Mouse (Mus musculus): Measurements from ENCODE around the gene Arhgap35. TPM values are rescaled to one million over a fixed set of nuclear protein-coding genes. Genes with fewer than 3 reads are reported as not detected.

The Arhgap35 gene
- polyA plus RNA-seq, 1 experiment from 2014 or later, result 29.6 TPM

DNA sequence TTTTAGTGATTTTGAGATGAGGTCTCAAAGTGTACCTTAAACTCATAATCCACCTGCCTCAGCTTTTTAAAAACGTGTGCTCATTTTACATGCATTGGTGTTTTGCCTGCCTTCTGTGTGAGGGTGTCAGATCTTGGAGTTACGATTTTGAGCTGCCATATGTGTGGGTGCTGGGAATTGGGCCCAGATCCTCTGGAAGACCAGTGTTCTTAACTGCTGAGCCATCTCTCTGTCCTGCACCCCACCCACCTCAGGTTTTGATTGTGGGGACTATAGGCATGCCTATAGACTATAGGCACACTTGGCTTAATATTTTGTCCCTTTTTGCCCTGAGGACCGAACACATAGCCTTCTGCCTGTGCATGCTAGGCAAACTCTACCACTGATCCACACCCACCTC lies 122.6 kb downstream of the Arhgap35 start:
- Histone ChIP-seq H3K27ac (ENCODE audit: low read depth, low read length) (no peak overlapping the region), H3K9ac (ENCODE audit: low read length) (no peak overlapping the region), H3K4me1 (ENCODE audit: control insufficient read depth, insufficient read depth, low read length) (no peaks in the 10 kb centered on the region), H3K27me3 (replicated peaks; ENCODE audit: control insufficient read depth, insufficient read depth, low read length) (no peaks in the 10 kb centered on the region), H3K9me3 (replicated peaks; ENCODE audit: control insufficient read depth, low read length) (no peaks in the 10 kb centered on the region), H3K4me3 (ENCODE audit: low read depth, low read length) (no peak overlapping the region), H3K36me3 (ENCODE audit: control insufficient read depth, insufficient read depth, low read length) (peaks cover 26% of the 10 kb centered on the region), H3K4me2 (ENCODE audit: low read length) (no peak overlapping the region)
- peak; percentile 29 for ATAC-seq
- no peak for DNase-seq (ENCODE audit: low spot score)
- 60% methylated on average over 3 of the region's 3 CpGs for WGBS

DNA sequence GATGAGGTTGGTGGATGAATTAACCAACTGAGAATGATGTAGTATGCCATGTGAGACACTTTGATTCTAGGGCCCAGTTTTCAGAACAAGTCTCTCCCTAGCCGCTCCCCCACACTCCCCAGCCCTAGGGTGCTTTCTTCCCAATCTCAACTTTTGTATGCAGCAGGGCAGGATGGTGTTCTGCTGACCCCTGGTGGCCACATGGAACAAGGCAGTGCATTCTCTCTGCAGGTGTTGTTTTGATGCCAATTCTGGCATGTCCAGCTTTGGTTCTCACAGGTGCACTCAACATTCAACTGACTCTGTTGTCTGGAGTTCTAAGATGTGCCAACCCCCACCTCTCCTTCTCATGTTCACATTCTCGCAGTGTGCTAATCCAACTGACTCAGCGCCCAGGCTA lies 123.0 kb downstream of the Arhgap35 start:
- DNase-seq (ENCODE audit: low spot score), result peak; percentile 75

DNA sequence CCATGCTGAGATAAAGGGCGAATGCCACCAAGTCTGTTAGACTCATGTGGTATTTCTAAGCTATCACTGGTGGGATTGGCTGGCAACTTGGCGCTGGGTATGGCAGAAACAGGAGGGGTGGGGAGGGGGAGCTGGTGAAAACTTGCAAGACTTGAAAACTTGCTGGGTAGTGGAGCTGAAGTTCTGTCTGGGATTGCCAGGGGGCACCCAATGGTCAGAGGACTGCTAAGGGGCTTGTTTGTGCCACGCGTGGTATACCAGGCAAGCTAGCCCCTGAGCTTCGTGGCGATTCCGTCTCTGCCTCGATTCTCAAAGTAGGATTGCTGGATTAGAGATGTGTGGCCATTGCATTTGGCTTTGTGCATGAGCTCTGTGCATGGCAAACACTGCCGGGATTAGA lies 124.8 kb downstream of the Arhgap35 start:
- Histone ChIP-seq H3K4me2 (ENCODE audit: low read length) (no peak overlapping the region), H3K36me3 (ENCODE audit: control insufficient read depth, insufficient read depth, low read length) (peaks cover 4% of the 10 kb centered on the region; the same call in 1 of the 2 replicates), H3K4me1 (ENCODE audit: control insufficient read depth, insufficient read depth, low read length) (no peaks in the 10 kb centered on the region), H3K27me3 (replicated peaks; ENCODE audit: control insufficient read depth, insufficient read depth, low read length) (no peaks in the 10 kb centered on the region), H3K27ac (ENCODE audit: low read depth, low read length) (no peak overlapping the region), H3K9ac (ENCODE audit: low read length) (no peak overlapping the region), H3K4me3 (ENCODE audit: low read depth, low read length) (no peak overlapping the region), H3K9me3 (replicated peaks; ENCODE audit: control insufficient read depth, low read length) (no peaks in the 10 kb centered on the region)
- ATAC-seq, result no peak
- DNase-seq (ENCODE audit: low spot score), result no peak
- WGBS, result 85% methylated on average over 9 of the region's 9 CpGs

More for the DNA sequence above, 123.0 kb downstream of the Arhgap35 start:
- H3K4me2 ChIP-seq (ENCODE audit: low read length), result no peak overlapping the region
- H3K9me3 ChIP-seq (replicated peaks; ENCODE audit: control insufficient read depth, low read length), result no peaks in the 10 kb centered on the region
- peak; percentile 65 for ATAC-seq
- H3K4me1 ChIP-seq (ENCODE audit: control insufficient read depth, insufficient read depth, low read length), result no peaks in the 10 kb centered on the region
- H3K36me3 ChIP-seq (ENCODE audit: control insufficient read depth, insufficient read depth, low read length), result peaks cover 21% of the 10 kb centered on the region
- H3K4me3 ChIP-seq (ENCODE audit: low read depth, low read length), result no peak overlapping the region
- H3K27ac ChIP-seq (ENCODE audit: low read depth, low read length), result no peak overlapping the region
- H3K27me3 ChIP-seq (replicated peaks; ENCODE audit: control insufficient read depth, insufficient read depth, low read length), result no peaks in the 10 kb centered on the region
- WGBS, result 34% methylated on average over 3 of the region's 3 CpGs
- no peak overlapping the region for H3K9ac ChIP-seq (ENCODE audit: low read length)

DNA sequence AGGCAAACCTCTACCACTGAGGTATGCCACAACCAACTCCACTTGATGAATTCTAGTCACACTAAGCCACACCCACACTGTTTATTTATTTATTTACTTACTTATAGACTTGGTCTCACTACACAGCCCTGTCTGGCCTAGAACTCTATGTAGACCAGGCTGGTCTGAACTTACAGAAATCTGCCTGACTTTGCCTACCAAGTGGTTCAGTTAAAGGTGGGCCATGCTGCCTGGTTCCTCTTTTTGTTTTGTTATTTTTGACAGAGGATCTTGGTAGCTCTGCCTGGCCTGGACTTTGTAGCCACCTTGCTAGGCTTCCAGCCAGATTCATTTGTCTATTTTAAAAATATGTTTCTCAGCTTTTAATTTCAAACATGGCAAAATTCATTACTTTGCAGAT lies 126.0 kb downstream of the Arhgap35 start:
- no peak overlapping the region for H3K9ac ChIP-seq (ENCODE audit: low read length)
- no peak for DNase-seq (ENCODE audit: low spot score)
- no peak overlapping the region for H3K4me3 ChIP-seq (ENCODE audit: low read depth, low read length)
- H3K9me3 ChIP-seq (replicated peaks; ENCODE audit: control insufficient read depth, low read length), result no peaks in the 10 kb centered on the region
- ATAC-seq, result no peak
- H3K4me2 ChIP-seq (ENCODE audit: low read length), result no peak overlapping the region
- H3K27me3 ChIP-seq (replicated peaks; ENCODE audit: control insufficient read depth, insufficient read depth, low read length), result no peaks in the 10 kb centered on the region
- H3K4me1 ChIP-seq (ENCODE audit: control insufficient read depth, insufficient read depth, low read length), result no peaks in the 10 kb centered on the region
- no peak overlapping the region for H3K27ac ChIP-seq (ENCODE audit: low read depth, low read length)
- H3K36me3 ChIP-seq (ENCODE audit: control insufficient read depth, insufficient read depth, low read length), result peaks cover under 1% of the 10 kb centered on the region; the same call in 1 of the 2 replicates

DNA sequence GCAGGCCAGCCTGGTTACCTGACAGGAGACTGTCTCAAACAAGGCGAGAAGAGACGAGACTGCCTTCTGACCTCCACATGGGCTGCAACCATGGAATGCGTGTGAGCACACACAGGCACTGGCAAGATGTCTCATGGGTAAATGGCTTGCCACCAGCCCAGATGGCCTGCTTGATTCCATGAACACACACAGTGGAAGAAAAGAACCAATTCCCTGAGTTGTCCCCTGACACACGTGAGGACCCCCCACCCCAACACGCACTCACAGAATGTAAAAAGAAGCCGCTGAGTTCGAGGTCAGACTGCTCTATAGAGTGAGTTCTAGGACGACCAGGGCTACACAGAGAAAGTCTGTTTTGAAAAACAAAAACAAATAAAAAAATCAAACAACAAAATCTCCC lies 137.2 kb downstream of the Arhgap35 start, which contains the start of gene Npas1:
Npas1 (minus strand) TSS at position 101 of the 400 bp plus-strand sequence.
- H3K27me3 ChIP-seq (replicated peaks; ENCODE audit: control insufficient read depth, insufficient read depth, low read length), result peaks cover 51% of the 10 kb centered on the region
- no peak within 1 kb of the TSS for H3K9ac ChIP-seq (ENCODE audit: low read length)

DNA sequence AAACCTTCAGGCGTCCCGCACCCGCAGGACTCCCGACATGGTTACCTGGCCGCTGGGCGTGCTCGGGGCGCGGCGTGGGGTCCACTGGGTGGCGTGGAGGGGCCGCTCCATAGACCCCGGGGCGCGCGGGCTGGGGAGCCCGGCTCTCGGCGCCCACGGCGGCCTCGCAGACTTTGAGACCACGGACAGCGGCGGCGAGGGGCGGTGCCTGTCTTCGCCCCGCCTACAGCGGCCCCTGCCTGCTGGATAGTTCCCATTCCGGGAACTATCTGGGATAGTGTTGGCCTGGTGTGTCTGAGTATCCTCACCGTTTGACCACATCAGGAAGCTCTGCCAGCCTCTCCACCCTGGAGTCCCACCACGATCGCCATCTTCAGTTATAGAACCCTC lies 138.2 kb downstream of the Arhgap35 start:
- no peak overlapping the region for H3K9ac ChIP-seq (ENCODE audit: low read length)
- H3K4me1 ChIP-seq (ENCODE audit: control insufficient read depth, insufficient read depth, low read length), result peaks cover 6% of the 10 kb centered on the region; the same call in 1 of the 2 replicates
- no peak for DNase-seq (ENCODE audit: low spot score)
- H3K27ac ChIP-seq (ENCODE audit: low read depth, low read length), result no peak overlapping the region
- peak overlapping the region; percentile 25 for H3K4me3 ChIP-seq (ENCODE audit: low read depth, low read length)
- 0 out of 2 replicates have a peak, but pooled peaks have one; percentile 29 for ATAC-seq
- H3K4me2 ChIP-seq (ENCODE audit: low read length), result peak overlapping the region; percentile 42
- 1% methylated on average over 34 of the region's 34 CpGs for WGBS
- no peaks in the 10 kb centered on the region for H3K36me3 ChIP-seq (ENCODE audit: control insufficient read depth, insufficient read depth, low read length)
- H3K27me3 ChIP-seq (replicated peaks; ENCODE audit: control insufficient read depth, insufficient read depth, low read length), result peaks cover 51% of the 10 kb centered on the region
- H3K9me3 ChIP-seq (replicated peaks; ENCODE audit: control insufficient read depth, low read length), result no peaks in the 10 kb centered on the region

More for the DNA sequence above, 137.2 kb downstream of the Arhgap35 start, which contains the start of gene Npas1:
- Histone ChIP-seq H3K4me1 (ENCODE audit: control insufficient read depth, insufficient read depth, low read length) (no peaks in the 10 kb centered on the region), H3K4me2 (ENCODE audit: low read length) (peak within 1 kb of the TSS; percentile 42), H3K36me3 (ENCODE audit: control insufficient read depth, insufficient read depth, low read length) (no peaks in the 10 kb centered on the region), H3K9me3 (replicated peaks; ENCODE audit: control insufficient read depth, low read length) (no peaks in the 10 kb centered on the region), H3K4me3 (ENCODE audit: low read depth, low read length) (peak within 1 kb of the TSS; percentile 25), H3K27ac (ENCODE audit: low read depth, low read length) (no peak within 1 kb of the TSS)
- 85% methylated on average over 8 of the region's 8 CpGs for WGBS
- ATAC-seq (no peak), DNase-seq (ENCODE audit: low spot score) (no peak)

DNA sequence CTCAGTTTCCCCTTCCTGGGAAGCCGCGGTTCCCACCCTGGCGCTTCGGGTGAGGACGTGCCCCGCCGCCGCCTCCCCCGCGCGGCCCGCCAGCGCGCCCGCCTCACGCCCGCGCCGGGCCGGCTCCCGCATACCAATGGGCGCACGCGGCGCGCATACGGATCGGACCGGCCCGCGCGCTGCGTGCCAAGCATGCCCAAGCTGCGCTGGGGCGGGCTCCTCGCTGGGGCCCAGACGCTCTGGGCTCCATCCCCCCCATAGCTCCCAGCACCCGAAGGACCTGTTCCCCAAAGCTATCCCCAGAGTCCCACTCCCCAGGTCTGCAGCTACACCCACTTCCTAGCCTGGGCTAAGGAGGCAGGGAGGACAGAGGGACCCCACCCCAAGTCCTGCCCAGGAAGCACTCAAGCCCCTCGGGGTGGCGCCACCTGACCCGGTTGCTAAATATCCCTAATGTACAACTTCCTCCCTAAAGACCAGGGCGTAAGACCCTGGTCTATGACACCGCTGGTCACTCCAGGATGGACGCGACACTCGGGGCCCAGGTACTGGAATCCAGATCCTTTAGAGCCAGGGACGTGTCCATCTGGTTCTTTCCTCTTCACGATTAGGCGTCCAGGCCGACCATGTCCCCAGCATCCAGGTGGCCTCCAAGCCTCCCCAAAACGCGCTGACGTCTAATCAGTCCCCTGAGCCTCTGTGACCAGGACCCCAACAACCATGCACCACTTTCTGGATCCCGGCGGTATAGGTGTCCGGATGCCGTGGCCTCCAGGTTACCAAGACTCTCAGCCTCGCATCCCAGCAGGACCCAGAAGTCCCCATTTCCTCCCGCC lies 138.8 kb downstream of the Arhgap35 start:
- no peak overlapping the region for H3K27ac ChIP-seq (ENCODE audit: low read depth, low read length)
- no peaks in the 10 kb centered on the region for H3K9me3 ChIP-seq (replicated peaks; ENCODE audit: control insufficient read depth, low read length)
- under 1% methylated on average over 58 of the region's 59 CpGs for WGBS
- H3K4me1 ChIP-seq (ENCODE audit: control insufficient read depth, insufficient read depth, low read length), result peaks cover 6% of the 10 kb centered on the region; the same call in 1 of the 2 replicates
- DNase-seq (ENCODE audit: low spot score), result no peak
- peaks cover 53% of the 10 kb centered on the region for H3K27me3 ChIP-seq (replicated peaks; ENCODE audit: control insufficient read depth, insufficient read depth, low read length)
- H3K4me3 ChIP-seq (ENCODE audit: low read depth, low read length), result peak overlapping the region; percentile 25
- H3K9ac ChIP-seq (ENCODE audit: low read length), result no peak overlapping the region
- ATAC-seq, result no peak
- H3K4me2 ChIP-seq (ENCODE audit: low read length), result peak overlapping the region; percentile 42
- H3K36me3 ChIP-seq (ENCODE audit: control insufficient read depth, insufficient read depth, low read length), result no peaks in the 10 kb centered on the region

DNA sequence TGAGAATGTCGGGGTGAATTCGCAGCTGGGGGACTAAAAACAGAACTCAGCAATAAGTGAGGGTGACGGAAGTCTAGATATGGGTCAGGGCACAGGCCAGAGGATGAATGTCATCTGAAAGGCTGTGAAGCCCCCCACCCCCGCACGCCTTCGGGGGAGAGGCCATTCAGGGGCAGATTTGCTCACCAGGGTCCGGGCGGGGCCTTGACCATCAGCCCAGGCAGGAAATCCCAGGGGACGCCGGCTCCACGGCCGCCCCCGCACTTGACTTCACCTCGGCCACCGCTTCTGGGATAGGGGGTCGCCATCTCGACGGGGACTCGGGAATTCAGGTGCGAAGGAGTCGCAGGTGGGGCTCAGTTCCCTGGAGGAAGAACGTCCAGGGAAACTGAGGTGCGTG lies 139.5 kb downstream of the Arhgap35 start:
- Histone ChIP-seq H3K9me3 (replicated peaks; ENCODE audit: control insufficient read depth, low read length) (no peaks in the 10 kb centered on the region), H3K27ac (ENCODE audit: low read depth, low read length) (no peak overlapping the region), H3K4me2 (ENCODE audit: low read length) (peak overlapping the region; percentile 42), H3K36me3 (ENCODE audit: control insufficient read depth, insufficient read depth, low read length) (no peaks in the 10 kb centered on the region), H3K4me1 (ENCODE audit: control insufficient read depth, insufficient read depth, low read length) (peaks cover 6% of the 10 kb centered on the region; the same call in 1 of the 2 replicates), H3K4me3 (ENCODE audit: low read depth, low read length) (peak overlapping the region; percentile 10; the same call in 1 of the 2 replicates), H3K27me3 (replicated peaks; ENCODE audit: control insufficient read depth, insufficient read depth, low read length) (peaks cover 59% of the 10 kb centered on the region), H3K9ac (ENCODE audit: low read length) (no peak overlapping the region)
- 4% methylated on average over 23 of the region's 23 CpGs for WGBS
- ATAC-seq, result no peak
- no peak for DNase-seq (ENCODE audit: low spot score)

DNA sequence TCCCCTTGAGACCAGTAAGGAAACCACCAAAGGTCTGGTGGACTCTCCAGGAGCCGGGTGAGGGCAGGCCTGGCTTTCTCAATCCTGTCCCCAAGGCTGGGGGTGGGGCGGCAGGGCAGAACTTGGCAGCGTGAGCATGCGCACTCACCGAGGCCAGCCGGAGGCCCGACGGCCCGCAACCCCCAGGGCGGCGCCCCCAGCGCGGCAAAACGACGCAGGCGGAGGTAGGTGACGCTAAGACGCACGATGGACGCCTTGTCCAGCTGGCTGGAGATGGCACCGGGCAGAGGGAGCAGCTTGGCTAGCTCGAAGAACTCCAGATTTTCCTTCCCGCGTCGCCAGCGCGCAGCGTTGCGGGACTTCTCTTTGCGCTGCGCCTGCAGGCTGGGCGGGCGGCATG lies 140.3 kb downstream of the Arhgap35 start:
- Histone ChIP-seq H3K27me3 (replicated peaks; ENCODE audit: control insufficient read depth, insufficient read depth, low read length) (peaks cover 64% of the 10 kb centered on the region), H3K9ac (ENCODE audit: low read length) (no peak overlapping the region), H3K4me2 (ENCODE audit: low read length) (no peak overlapping the region), H3K27ac (ENCODE audit: low read depth, low read length) (no peak overlapping the region), H3K4me1 (ENCODE audit: control insufficient read depth, insufficient read depth, low read length) (peaks cover 6% of the 10 kb centered on the region; the same call in 1 of the 2 replicates), H3K4me3 (ENCODE audit: low read depth, low read length) (no peak overlapping the region), H3K9me3 (replicated peaks; ENCODE audit: control insufficient read depth, low read length) (no peaks in the 10 kb centered on the region), H3K36me3 (ENCODE audit: control insufficient read depth, insufficient read depth, low read length) (no peaks in the 10 kb centered on the region)
- 2% methylated on average over 33 of the region's 33 CpGs for WGBS
- ATAC-seq, result no peak
- no peak for DNase-seq (ENCODE audit: low spot score)

All from forebrain, embryonic 14.5 days (tissue).